Mouse (Mus musculus) forebrain, embryonic 14.5 days (tissue): ENCODE results near the gene Rplp0. TPM values are rescaled to one million over a fixed set of nuclear protein-coding genes. Genes with fewer than 3 reads are reported as not detected.
"Not testable (repeated sequence)": the region's sequence is repeated elsewhere in the genome, so short reads cannot be mapped to it uniquely, and the experiment has no call there.

Experiments used
- ATAC-seq: fragments of 200-750 bp; cut with Nextera tagmentation; 2 replicates; pipeline ENCODE4 v1.8.0; 2017; ENCODE audit warnings: mild to moderate bottlenecking, moderate library complexity
- DNase-seq: peaks from one replicate; pipeline ENCODE4 v3.0.0-alpha.2; 2015; ENCODE audit warnings: low spot score
- H3K27ac ChIP-seq: fragments of 300-500 bp; sonication (generic); 2 replicates; pipeline ENCODE4 v1.5.1; 2014; ENCODE audit warnings: low read depth, mild to moderate bottlenecking, control low read depth, low read length, moderate library complexity
- H3K27me3 ChIP-seq: fragments of 300-500 bp; sonication (generic); replicated peaks from 2 replicates; pipeline ENCODE4 v1.6.1; 2014; ENCODE audit warnings: low read length, control low read depth, mixed read lengths; ENCODE audit not compliant: control insufficient read depth, insufficient read depth
- H3K36me3 ChIP-seq: fragments of 300-500 bp; sonication (generic); 2 replicates; pipeline ENCODE4 v1.6.1; 2014; ENCODE audit warnings: low read length, control low read depth; ENCODE audit not compliant: control insufficient read depth, insufficient read depth
- H3K4me1 ChIP-seq: fragments of 300-500 bp; sonication (generic); 2 replicates; pipeline ENCODE4 v1.6.1; 2014; ENCODE audit warnings: antibody characterized with exemption, low read length, control low read depth; ENCODE audit not compliant: control insufficient read depth, insufficient read depth
- H3K4me2 ChIP-seq: fragments of 300-500 bp; sonication (generic); 2 replicates; pipeline ENCODE4 v1.6.1; 2014; ENCODE audit warnings: mild to moderate bottlenecking, control low read depth, low read length
- H3K4me3 ChIP-seq: fragments of 300-500 bp; sonication (generic); 2 replicates; pipeline ENCODE4 v1.5.1; 2014; ENCODE audit warnings: low read depth, low read length, control low read depth
- H3K9ac ChIP-seq: fragments of 300-500 bp; sonication (generic); 2 replicates; pipeline ENCODE4 v1.6.1; 2014; ENCODE audit warnings: mild to moderate bottlenecking, low read length, control low read depth, moderate library complexity
- H3K9me3 ChIP-seq: fragments of 300-500 bp; sonication (generic); replicated peaks from 2 replicates; pipeline ENCODE4 v1.6.1; 2016; ENCODE audit warnings: low read length, control low read depth, mixed read lengths; ENCODE audit not compliant: control insufficient read depth
- WGBS: fragments of 180-500 bp; shearing (Covaris S2); extraction: QIAGEN DNeasy Blood & Tissue Kit; methylation state at CpG from one replicate; pipeline ENCODE4 v1.1.7; 2014; 5-methylcytosine and 5-hydroxymethylcytosine counted together
- polyA plus RNA-seq: library from polyadenylated mRNA; unstranded; fragments of >200 nt; fragmentation: Nextera tagmentation; extraction: Ambion mirVana; gene quantifications from 2 replicates; pipeline ENCODE4 v1.2.1, GENCODE M21; 2014

Rplp0 gene
- polyA plus RNA-seq, 1 experiment from 2014 or later: 1,434 TPM

DNA sequence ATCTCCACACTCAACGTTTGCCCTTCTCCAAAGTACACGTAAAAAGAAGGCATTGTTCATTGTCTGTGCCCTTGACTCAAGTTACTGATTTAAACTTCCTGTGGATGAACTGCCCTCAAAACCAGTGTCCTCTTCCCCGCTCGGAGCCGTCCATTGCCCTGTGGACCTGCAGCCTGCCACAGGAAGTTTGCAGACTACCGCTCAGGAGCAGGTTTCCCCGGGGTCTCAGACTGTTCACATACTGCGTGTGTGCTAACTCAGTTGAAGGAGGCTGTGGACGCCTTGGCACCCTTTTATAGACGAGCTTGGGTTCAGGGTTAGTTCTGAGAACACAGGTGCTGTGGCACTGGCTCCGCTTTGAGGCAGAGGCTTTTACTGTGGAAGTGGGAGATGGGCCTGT, 10.0 kb downstream of the Rplp0 start:
- Histone ChIP-seq H3K36me3 (peaks cover 38% of the 10 kb centered on the region), H3K9ac (no peak overlapping the region), H3K4me2 (no peak overlapping the region), H3K9me3 (no peaks in the 10 kb centered on the region), H3K27ac (no peak overlapping the region), H3K27me3 (no peaks in the 10 kb centered on the region), H3K4me3 (no peak overlapping the region), H3K4me1 (peaks cover 8% of the 10 kb centered on the region; the same call in 1 of the 2 replicates)
- ATAC-seq (no peak), DNase-seq (no peak)
- WGBS: 71% methylated on average over 11 of the region's 11 CpGs

DNA sequence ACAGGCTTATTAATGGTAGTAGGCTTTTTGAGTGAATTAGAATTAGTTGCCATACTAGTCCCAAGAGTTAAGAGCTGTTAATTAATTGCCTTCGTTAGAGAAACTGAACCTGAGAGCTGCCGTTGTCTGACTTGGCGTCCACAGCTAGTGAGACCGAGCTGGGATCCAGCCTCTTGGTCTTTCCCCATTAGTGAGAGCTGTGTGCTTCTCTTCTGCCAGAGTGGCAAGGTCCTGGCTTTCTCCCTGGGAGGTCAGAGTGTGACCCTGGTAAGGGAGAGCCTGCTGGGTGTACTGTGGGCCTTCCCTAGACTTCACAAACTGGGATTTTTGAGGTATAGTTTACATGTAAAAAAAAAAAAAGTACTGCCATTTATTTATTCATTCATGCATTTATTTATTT, 10.5 kb downstream of the Rplp0 start:
- H3K36me3 ChIP-seq: peaks cover 42% of the 10 kb centered on the region
- ATAC-seq (no peak), DNase-seq (no peak)
- WGBS: 44% methylated on average over 4 of the region's 4 CpGs
- no peaks in the 10 kb centered on the region for H3K9me3 ChIP-seq
- no peak overlapping the region for H3K4me2 ChIP-seq
- no peaks in the 10 kb centered on the region for H3K27me3 ChIP-seq
- no peak overlapping the region for H3K9ac ChIP-seq
- H3K27ac ChIP-seq: no peak overlapping the region
- H3K4me3 ChIP-seq: no peak overlapping the region
- H3K4me1 ChIP-seq: peaks cover 5% of the 10 kb centered on the region; the same call in 1 of the 2 replicates

DNA sequence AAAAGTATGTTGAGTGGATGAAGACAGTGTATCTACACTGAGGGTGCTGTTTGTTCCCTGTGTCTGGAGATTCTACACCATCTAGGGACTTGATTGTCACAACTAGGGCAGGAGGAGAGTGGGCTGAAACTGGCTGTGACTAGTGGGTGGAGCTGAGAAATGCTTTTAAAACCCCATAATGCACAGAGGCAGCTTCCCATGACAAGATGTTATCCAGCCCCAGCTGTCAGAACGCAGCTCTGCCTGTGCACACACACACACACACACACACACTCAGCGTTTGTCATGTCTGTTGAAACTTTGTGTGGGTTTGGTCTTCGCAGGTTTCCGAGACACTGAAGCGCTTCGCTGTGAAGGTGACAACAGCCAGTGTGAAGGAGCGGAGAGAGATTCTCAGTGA, 11.8 kb downstream of the Rplp0 start:
- H3K4me3 ChIP-seq: no peak overlapping the region
- H3K4me2 ChIP-seq: no peak overlapping the region
- no peaks in the 10 kb centered on the region for H3K9me3 ChIP-seq
- ATAC-seq (no peak), DNase-seq (no peak)
- H3K4me1 ChIP-seq: peaks cover under 1% of the 10 kb centered on the region; the same call in 1 of the 2 replicates
- H3K27ac ChIP-seq: no peak overlapping the region
- WGBS: 96% methylated on average over 7 of the region's 7 CpGs
- H3K27me3 ChIP-seq: no peaks in the 10 kb centered on the region
- no peak overlapping the region for H3K9ac ChIP-seq
- peaks cover 56% of the 10 kb centered on the region for H3K36me3 ChIP-seq

DNA sequence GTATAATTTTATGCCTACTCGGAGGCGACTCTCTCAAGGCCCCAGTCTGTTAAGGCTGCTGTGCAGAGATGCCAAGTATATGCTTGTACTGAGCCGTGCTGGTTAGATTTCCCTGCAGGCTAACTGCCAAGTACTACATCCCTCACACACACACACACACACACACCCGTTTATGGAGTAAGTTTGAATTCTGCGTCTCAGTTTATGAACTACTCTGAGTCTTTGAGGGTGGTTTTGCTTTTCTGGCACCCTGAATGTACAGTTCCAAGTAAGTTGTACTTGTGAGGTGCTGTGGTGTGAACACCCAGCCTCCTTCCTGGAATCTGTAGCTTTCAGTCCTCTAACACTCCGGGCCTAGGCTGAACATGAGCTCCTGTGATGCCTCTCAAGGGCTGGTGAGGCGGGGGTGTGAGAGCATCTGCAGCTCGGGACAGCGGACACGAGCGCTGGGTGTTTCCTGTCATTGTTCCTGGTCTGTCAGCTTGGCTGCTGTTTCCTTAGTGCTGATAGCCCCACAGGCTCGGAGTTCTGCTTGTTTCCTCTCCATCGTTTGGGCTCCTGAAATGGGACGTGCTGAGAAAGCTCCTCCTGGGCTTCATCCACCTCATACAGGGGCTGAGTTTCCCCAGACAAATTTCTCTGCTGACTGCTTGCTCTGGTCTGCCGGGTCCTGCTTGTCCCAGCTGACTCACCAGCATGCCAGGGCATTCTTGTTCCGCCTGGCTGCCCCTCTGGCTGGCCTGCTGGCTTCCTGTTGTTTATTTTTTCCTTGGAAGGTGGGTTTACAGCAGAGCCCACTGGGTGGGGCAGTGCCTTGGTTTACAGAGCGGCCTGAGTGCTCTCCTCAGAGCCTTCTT, 13.6 kb downstream of the Rplp0 start:
- H3K9ac ChIP-seq: no peak overlapping the region
- DNase-seq (no peak), ATAC-seq (no peak)
- H3K27me3 ChIP-seq: no peaks in the 10 kb centered on the region
- peaks cover 68% of the 10 kb centered on the region for H3K36me3 ChIP-seq
- no peaks in the 10 kb centered on the region for H3K9me3 ChIP-seq
- H3K27ac ChIP-seq: 0 out of 2 replicates have a peak overlapping the region, but pooled peaks have one; percentile 15
- no peaks in the 10 kb centered on the region for H3K4me1 ChIP-seq
- 72% methylated on average over 17 of the region's 17 CpGs for WGBS
- no peak overlapping the region for H3K4me2 ChIP-seq
- no peak overlapping the region for H3K4me3 ChIP-seq

DNA sequence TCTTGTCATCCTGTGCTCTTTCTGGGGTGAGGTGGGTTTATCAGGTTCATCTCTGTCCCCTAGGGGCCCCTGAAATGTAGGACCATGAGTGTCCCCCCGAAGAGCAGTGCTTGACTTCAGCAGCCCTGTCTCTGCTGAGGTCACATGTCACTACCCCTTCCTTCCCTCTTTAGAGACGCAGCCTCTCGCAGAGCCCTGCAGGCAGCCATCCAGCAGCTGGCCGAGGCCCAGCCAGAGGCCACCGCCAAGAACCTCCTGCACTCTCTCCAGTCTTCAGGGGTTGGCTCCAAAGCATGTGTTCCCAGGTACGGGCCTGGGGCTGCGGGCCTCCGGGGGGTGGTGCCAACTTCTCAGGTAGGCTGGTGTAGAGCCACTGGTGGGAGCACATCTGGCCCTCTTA, 15.7 kb downstream of the Rplp0 start:
- Histone ChIP-seq H3K9ac (no peak overlapping the region), H3K4me1 (no peaks in the 10 kb centered on the region), H3K4me3 (no peak overlapping the region), H3K27ac (no peak overlapping the region), H3K36me3 (peaks cover 88% of the 10 kb centered on the region), H3K9me3 (no peaks in the 10 kb centered on the region), H3K27me3 (no peaks in the 10 kb centered on the region), H3K4me2 (no peak overlapping the region)
- no peak for ATAC-seq
- 87% methylated on average over 8 of the region's 8 CpGs for WGBS
- no peak for DNase-seq

DNA sequence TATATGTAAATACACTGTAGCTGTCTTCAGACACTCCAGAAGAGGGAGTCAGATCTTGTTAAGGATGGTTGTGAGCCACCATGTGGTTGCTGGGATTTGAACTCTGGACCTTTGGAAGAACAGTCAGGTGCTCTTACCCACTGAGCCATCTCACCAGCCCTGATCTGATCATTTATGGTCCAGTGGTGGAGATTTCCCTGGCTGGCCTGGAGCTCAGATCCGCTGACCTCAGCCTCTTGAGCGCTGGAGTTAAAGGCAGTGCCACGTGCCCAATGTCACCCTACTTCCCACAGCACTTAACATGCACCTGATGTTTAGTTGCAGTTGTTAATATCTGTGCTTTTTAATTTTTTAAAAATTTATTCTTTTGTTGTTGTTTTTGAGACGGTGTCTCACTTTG, 18.4 kb downstream of the Rplp0 start:
- 92% methylated on average over 4 of the region's 4 CpGs for WGBS
- ATAC-seq, H3K9ac ChIP-seq, H3K27ac ChIP-seq, H3K27me3 ChIP-seq, H3K9me3 ChIP-seq, DNase-seq, H3K4me2 ChIP-seq, H3K4me3 ChIP-seq, H3K4me1 ChIP-seq: not testable (repeated sequence)
- H3K36me3 ChIP-seq: peaks cover 97% of the 10 kb centered on the region

DNA sequence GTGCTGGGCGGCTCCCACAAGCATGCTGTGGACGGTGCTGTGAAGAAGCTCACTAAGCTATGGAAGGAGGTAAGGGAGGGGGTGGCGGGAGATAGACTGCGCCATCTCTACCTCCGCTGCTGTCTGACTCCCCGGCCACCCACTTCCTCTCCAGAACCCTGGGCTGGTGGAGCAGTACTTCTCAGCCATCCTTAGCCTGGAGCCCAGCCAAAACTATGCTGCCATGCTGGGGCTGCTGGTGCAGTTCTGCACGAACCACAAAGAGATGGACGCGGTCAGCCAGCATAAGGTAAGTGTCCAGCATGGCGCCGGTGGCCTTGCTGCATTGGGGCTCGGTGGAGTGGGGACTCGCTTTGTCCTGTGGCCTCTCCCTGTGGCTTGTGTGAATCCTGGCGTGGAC, 19.7 kb downstream of the Rplp0 start:
- Histone ChIP-seq H3K4me1 (no peaks in the 10 kb centered on the region), H3K36me3 (peaks cover 98% of the 10 kb centered on the region), H3K4me2 (no peak overlapping the region), H3K9me3 (peaks cover 9% of the 10 kb centered on the region), H3K9ac (no peak overlapping the region), H3K27ac (no peak overlapping the region), H3K4me3 (no peak overlapping the region), H3K27me3 (no peaks in the 10 kb centered on the region)
- DNase-seq (no peak), ATAC-seq (no peak)
- 97% methylated on average over 14 of the region's 14 CpGs for WGBS

DNA sequence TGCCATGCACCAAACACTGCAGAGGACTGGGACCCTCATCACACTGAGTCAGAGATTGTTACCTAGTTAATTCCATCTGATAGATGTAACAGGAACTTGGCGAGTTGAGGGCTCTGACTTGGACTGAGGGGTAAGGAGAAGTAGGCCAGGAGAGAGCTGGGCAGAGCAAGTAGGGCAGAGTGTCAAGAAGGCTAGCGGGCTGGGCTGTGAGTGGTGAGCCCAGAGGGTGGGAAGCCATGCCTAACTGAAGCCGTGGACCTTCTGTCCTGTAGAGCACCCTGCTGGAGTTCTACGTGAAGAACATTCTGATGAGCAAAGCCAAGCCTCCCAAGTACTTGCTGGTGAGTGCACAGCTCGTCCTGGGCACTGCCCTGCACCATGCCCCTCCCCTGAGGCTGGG, 20.1 kb downstream of the Rplp0 start:
- Histone ChIP-seq H3K27me3 (no peaks in the 10 kb centered on the region), H3K27ac (no peak overlapping the region), H3K9ac (no peak overlapping the region), H3K36me3 (peaks cover 97% of the 10 kb centered on the region), H3K4me2 (no peak overlapping the region), H3K4me3 (no peak overlapping the region), H3K9me3 (peaks cover 9% of the 10 kb centered on the region), H3K4me1 (no peaks in the 10 kb centered on the region)
- ATAC-seq: no peak
- 87% methylated on average over 5 of the region's 5 CpGs for WGBS
- no peak for DNase-seq

DNA sequence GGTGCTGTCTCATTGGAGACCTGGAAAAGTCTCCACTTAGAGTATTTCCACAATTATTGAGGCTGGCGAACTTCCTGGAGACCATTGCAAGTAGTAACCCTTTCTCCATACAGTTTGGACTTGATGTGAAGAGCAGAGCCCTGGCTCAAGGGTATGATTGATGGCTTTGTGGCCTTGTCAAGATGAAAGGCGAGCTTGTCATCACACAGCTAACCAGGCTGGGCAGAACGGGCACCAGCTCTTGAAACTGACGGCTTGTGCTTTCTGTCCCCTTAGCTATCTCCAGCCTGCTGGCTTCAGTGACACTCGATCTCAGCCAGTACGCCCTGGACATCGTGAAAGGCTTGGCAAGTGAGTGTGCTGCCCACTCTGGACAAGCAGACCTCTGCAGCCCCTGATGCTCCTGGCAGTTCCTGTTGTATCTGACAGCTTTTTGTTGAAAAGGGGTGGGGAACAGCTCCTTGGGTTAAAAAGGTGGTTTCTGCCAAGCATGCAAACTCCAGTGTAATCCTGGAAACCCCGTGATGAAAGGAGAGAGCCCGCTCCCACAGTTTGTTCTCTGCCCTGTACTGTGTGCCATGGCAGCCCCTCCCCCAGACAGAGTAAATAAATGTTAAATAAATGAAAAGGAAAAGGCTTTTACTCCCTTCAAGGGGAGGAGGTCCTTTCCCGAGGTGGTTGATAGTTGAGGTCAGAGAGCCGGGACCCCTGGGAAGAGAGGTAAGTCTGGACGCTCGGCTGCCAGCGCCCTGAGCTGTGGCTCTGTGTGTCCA, 21.1 kb downstream of the Rplp0 start:
- H3K27me3 ChIP-seq: no peaks in the 10 kb centered on the region
- H3K36me3 ChIP-seq: peaks cover 98% of the 10 kb centered on the region
- no peak overlapping the region for H3K27ac ChIP-seq
- WGBS: 95% methylated on average over 14 of the region's 14 CpGs
- peaks cover 9% of the 10 kb centered on the region for H3K9me3 ChIP-seq
- no peak for ATAC-seq
- no peak overlapping the region for H3K4me2 ChIP-seq
- no peaks in the 10 kb centered on the region for H3K4me1 ChIP-seq
- no peak for DNase-seq
- no peak overlapping the region for H3K9ac ChIP-seq
- H3K4me3 ChIP-seq: no peak overlapping the region
